ENCODE assay signal across 36 mouse cellular contexts in genomic region chr9:75385218-75385974, GRCm38 (mm10). TPM values are rescaled to one million over a fixed set of nuclear protein-coding genes. Genes with fewer than 3 reads are reported as not detected.
A peak's percentile ranks its signal among the peaks of the same experiment; 100 is the strongest.
DNase-seq lines count a peak whose midpoint lies in the region; ATAC-seq and TF ChIP-seq lines count a peak whose summit lies in the region.
"Had no signal": no experiment of that assay in that cellular context is flagged by ENCODE, and none has a peak within 500 bp of the region (broad histone marks: within the 10 kb centered on the region; RNA-seq: fewer than 3 reads in every experiment).

No protein-coding gene starts in this region.

- H3K4me1 ChIP-seq in hindbrain, postnatal 0 days (ENCODE audit: insufficient read depth, low read length) = no peaks in the 10 kb centered on the region
- no peaks in the 10 kb centered on the region for H3K4me1 ChIP-seq in hindbrain, embryonic 11.5 days (replicated peaks; ENCODE audit: control insufficient read depth, insufficient read depth, low read length)
- H3K4me1 ChIP-seq in lung, adult 2 months (ENCODE audit: control insufficient read depth, insufficient read depth, low read length) = no peaks in the 10 kb centered on the region
- no peaks in the 10 kb centered on the region for H3K4me1 ChIP-seq in intestine, postnatal 0 days (replicated peaks; ENCODE audit: control insufficient read depth, insufficient read depth, low read length)
- H3K4me1 ChIP-seq: embryonic facial prominence, embryonic 12.5 days; forebrain, embryonic 10.5 days; hindbrain, embryonic 12.5 days; kidney, embryonic 15.5 days; liver, embryonic 15.5 days; midbrain, embryonic 15.5 days; neural tube, embryonic 12.5 days; stomach, embryonic 15.5 days had no signal

- no peak overlapping the region for H3K27ac ChIP-seq in hindbrain, postnatal 0 days
- H3K27ac ChIP-seq in hindbrain, embryonic 11.5 days (ENCODE audit: low read depth, low read length) = no peak overlapping the region
- 0 out of 2 replicates have a peak overlapping the region, but pooled peaks have one; percentile 2 for H3K27ac ChIP-seq in intestine, postnatal 0 days (ENCODE audit: low read depth, low read length)
- H3K27ac ChIP-seq: embryonic facial prominence, embryonic 12.5 days; forebrain, embryonic 10.5 days; hindbrain, embryonic 12.5 days; kidney, embryonic 15.5 days; liver, embryonic 15.5 days; midbrain, embryonic 15.5 days; neural tube, embryonic 12.5 days; stomach, embryonic 15.5 days had no signal

- TF ChIP-seq POLR2A in lung, adult 2 months (IDR thresholded peaks at IDR 0.05; ENCODE audit: borderline replicate concordance, extremely low read depth, low read depth, low read length) = no peak

- H3K9me3 ChIP-seq in hindbrain, postnatal 0 days (ENCODE audit: low read length) = no peaks in the 10 kb centered on the region
- no peaks in the 10 kb centered on the region for H3K9me3 ChIP-seq in hindbrain, embryonic 11.5 days (ENCODE audit: control insufficient read depth, low read length)
- H3K9me3 ChIP-seq in intestine, postnatal 0 days (ENCODE audit: control insufficient read depth) = no peaks in the 10 kb centered on the region
- H3K9me3 ChIP-seq: embryonic facial prominence, embryonic 12.5 days; forebrain, embryonic 10.5 days; hindbrain, embryonic 12.5 days; kidney, embryonic 15.5 days; liver, embryonic 15.5 days; midbrain, embryonic 15.5 days; neural tube, embryonic 12.5 days; stomach, embryonic 15.5 days had no signal

- WGBS in hindbrain, postnatal 0 days = 76% methylated on average over 9 of the region's 9 CpGs
- 85% methylated on average over 9 of the region's 9 CpGs for WGBS in hindbrain, embryonic 11.5 days
- 76% methylated on average over 9 of the region's 9 CpGs for WGBS in lung, adult 2 months
- 83% methylated on average over 9 of the region's 9 CpGs for WGBS in intestine, postnatal 0 days

- no peak overlapping the region for H3K4me2 ChIP-seq in hindbrain, postnatal 0 days (ENCODE audit: low read depth, low read length)
- H3K4me2 ChIP-seq in hindbrain, embryonic 11.5 days (replicated peaks; ENCODE audit: low read depth, low read length) = no peak overlapping the region
- no peak overlapping the region for H3K4me2 ChIP-seq in intestine, postnatal 0 days (replicated peaks; ENCODE audit: low read depth)
- H3K4me2 ChIP-seq: embryonic facial prominence, embryonic 12.5 days; hindbrain, embryonic 12.5 days; kidney, embryonic 15.5 days; liver, embryonic 15.5 days; midbrain, embryonic 15.5 days; neural tube, embryonic 12.5 days; stomach, embryonic 15.5 days had no signal

- no peak for DNase-seq in hindbrain, postnatal 0 days (ENCODE audit: low spot score)
- no peak for DNase-seq in hindbrain, embryonic 11.5 days (ENCODE audit: low spot score)
- peak; percentile 52 for DNase-seq in lung, postnatal 36 days
- DNase-seq in lung, adult 2 months = no peak
- peak; percentile 95 for DNase-seq in adipocyte (ENCODE audit: low spot score)
- DNase-seq in cerebellum, adult 18-20 months = no peak
- DNase-seq in MN1 (ENCODE audit: low spot score) = no peak
- DNase-seq: adrenal gland, adult 2 months; cerebellum, adult 11 months; cerebellum, adult 9-11 months; embryo, embryonic 11 days; gastrocnemius, postnatal 10 days; heart, postnatal 14 days; kidney, adult 18-20 months; kidney, postnatal 25 days; liver; thymus, adult 18-20 months; thymus, postnatal 25 days had no signal

- no peak for TF ChIP-seq CTCF in hindbrain, postnatal 0 days (IDR thresholded peaks at IDR 0.05; ENCODE audit: low read depth)
- no peak for TF ChIP-seq CTCF in lung, adult 2 months (IDR thresholded peaks at IDR 0.05; ENCODE audit: insufficient read depth, low read length)
- no peak for TF ChIP-seq CTCF in intestine, postnatal 0 days (IDR thresholded peaks at IDR 0.05; ENCODE audit: low read depth)

- ATAC-seq in hindbrain, postnatal 0 days = 0 out of 2 replicates have a peak, but pooled peaks have one; percentile 4
- ATAC-seq in hindbrain, embryonic 11.5 days (ENCODE audit: low FRiP score) = no peak
- ATAC-seq in intestine, postnatal 0 days = 0 out of 2 replicates have a peak, but pooled peaks have one; percentile 15
- ATAC-seq: forebrain, embryonic 16.5 days; midbrain, embryonic 15.5 days had no signal

- no peaks in the 10 kb centered on the region for H3K27me3 ChIP-seq in hindbrain, postnatal 0 days (ENCODE audit: insufficient read depth, low read length)
- no peaks in the 10 kb centered on the region for H3K27me3 ChIP-seq in hindbrain, embryonic 11.5 days (ENCODE audit: control insufficient read depth, insufficient read depth, low read length)
- no peaks in the 10 kb centered on the region for H3K27me3 ChIP-seq in intestine, postnatal 0 days (replicated peaks; ENCODE audit: control insufficient read depth, insufficient read depth, low read length)
- H3K27me3 ChIP-seq: embryonic facial prominence, embryonic 12.5 days; hindbrain, embryonic 12.5 days; kidney, embryonic 15.5 days; liver, embryonic 15.5 days; megakaryocyte, embryonic 14.5 days; midbrain, embryonic 15.5 days; neural tube, embryonic 12.5 days; stomach, embryonic 15.5 days had no signal

- no peak overlapping the region for H3K9ac ChIP-seq in hindbrain, postnatal 0 days (replicated peaks; ENCODE audit: low read length)
- H3K9ac ChIP-seq in hindbrain, embryonic 11.5 days (ENCODE audit: low read depth, low read length) = no peak overlapping the region
- H3K9ac ChIP-seq in intestine, postnatal 0 days (ENCODE audit: low read depth, low read length) = no peak overlapping the region
- H3K9ac ChIP-seq: embryonic facial prominence, embryonic 12.5 days; hindbrain, embryonic 12.5 days; kidney, embryonic 15.5 days; liver, embryonic 15.5 days; midbrain, embryonic 15.5 days; neural tube, embryonic 12.5 days; stomach, embryonic 15.5 days had no signal

- H3K4me3 ChIP-seq in hindbrain, postnatal 0 days (ENCODE audit: low read length) = no peak overlapping the region
- no peak overlapping the region for H3K4me3 ChIP-seq in hindbrain, embryonic 11.5 days (ENCODE audit: low read depth, low read length)
- H3K4me3 ChIP-seq in lung, adult 2 months (replicated peaks; ENCODE audit: extremely low read depth, low read depth, low read length) = no peak overlapping the region
- H3K4me3 ChIP-seq in intestine, postnatal 0 days (ENCODE audit: low read depth, low read length) = no peak overlapping the region
- H3K4me3 ChIP-seq: embryonic facial prominence, embryonic 12.5 days; forebrain, embryonic 10.5 days; hindbrain, embryonic 12.5 days; kidney, embryonic 15.5 days; liver, embryonic 15.5 days; megakaryocyte, embryonic 14.5 days; midbrain, embryonic 15.5 days; neural tube, embryonic 12.5 days; stomach, embryonic 15.5 days had no signal

- peaks cover 18% of the 10 kb centered on the region for H3K36me3 ChIP-seq in hindbrain, postnatal 0 days (ENCODE audit: insufficient read depth, low read length)
- H3K36me3 ChIP-seq in hindbrain, embryonic 11.5 days (ENCODE audit: control insufficient read depth, insufficient read depth, low read length) = peaks cover 6% of the 10 kb centered on the region
- H3K36me3 ChIP-seq in intestine, postnatal 0 days (ENCODE audit: control insufficient read depth, insufficient read depth) = peaks cover 29% of the 10 kb centered on the region

RNA-seq across cellular contexts. Expression of gene Mapk6, which starts 24.4 kb away (rescaled TPM):
- 149 and 160 TPM in 2 replicates for total RNA-seq in hindbrain, postnatal 0 days (2014; rRNA removed)
- polyA plus RNA-seq in hindbrain, postnatal 0 days (2015; fragmentation: Nextera tagmentation; extraction: Ambion mirVana) = 95.7 and 109 TPM in 2 replicates
- polyA plus RNA-seq in hindbrain, embryonic 11.5 days (2014; fragmentation: Nextera tagmentation; extraction: Ambion mirVana) = 198 and 217 TPM in 2 replicates
- 14.5 and 25.2 TPM in 2 replicates for polyA plus RNA-seq in lung, adult 2 months (2012; rRNA removed)
- polyA plus RNA-seq in intestine, postnatal 0 days (2015; fragmentation: Nextera tagmentation; extraction: Ambion mirVana) = 36.6 and 39.2 TPM in 2 replicates

RNA-seq across cellular contexts. Expression of gene Bcl2l10, which starts 37.8 kb away (rescaled TPM):
- 0.73 TPM in 1 of 2 replicates, not detected in the other for total RNA-seq in hindbrain, postnatal 0 days (2014; rRNA removed)
- not detected in 2 replicates for polyA plus RNA-seq in hindbrain, postnatal 0 days (2015; fragmentation: Nextera tagmentation; extraction: Ambion mirVana)
- polyA plus RNA-seq in hindbrain, embryonic 11.5 days (2014; fragmentation: Nextera tagmentation; extraction: Ambion mirVana) = not detected in 2 replicates
- polyA plus RNA-seq in lung, adult 2 months (2012; rRNA removed) = 0.09 TPM in 1 of 2 replicates, not detected in the other
- polyA plus RNA-seq in intestine, postnatal 0 days (2015; fragmentation: Nextera tagmentation; extraction: Ambion mirVana) = not detected in 2 replicates
- total RNA-seq: gastrocnemius, postnatal 10 days; granulocyte monocyte progenitor cell, adult 5-6 weeks; heart, postnatal 14 days; layer of hippocampus, adult 18-20 months; layer of hippocampus, postnatal 10 days; left cerebral cortex, adult 18-20 months had no signal
- polyA plus RNA-seq: embryonic facial prominence, embryonic 12.5 days; forebrain, embryonic 10.5 days; forebrain, embryonic 16.5 days; heart, embryonic 14.5 days; hindbrain, embryonic 12.5 days; kidney, embryonic 15.5 days; limb, embryonic 11.5 days; liver, embryonic 15.5 days; lung, embryonic 16.5 days; midbrain, embryonic 15.5 days; neural tube, embryonic 12.5 days; stomach, embryonic 15.5 days had no signal

RNA-seq across cellular contexts. Expression of gene Leo1, which starts 55.9 kb away (rescaled TPM):
- total RNA-seq in hindbrain, postnatal 0 days (2014; rRNA removed) = 19.4 and 22.2 TPM in 2 replicates
- 40.8 and 41.2 TPM in 2 replicates for polyA plus RNA-seq in hindbrain, postnatal 0 days (2015; fragmentation: Nextera tagmentation; extraction: Ambion mirVana)
- 48.5 and 53.2 TPM in 2 replicates for polyA plus RNA-seq in hindbrain, embryonic 11.5 days (2014; fragmentation: Nextera tagmentation; extraction: Ambion mirVana)
- 2.5 and 4.1 TPM in 2 replicates for polyA plus RNA-seq in lung, adult 2 months (2012; rRNA removed)
- 14.7 and 16.3 TPM in 2 replicates for polyA plus RNA-seq in intestine, postnatal 0 days (2015; fragmentation: Nextera tagmentation; extraction: Ambion mirVana)

Comparison
In these comparisons a context has a peak if more than half of its experiments do, and no peak if none do; other contexts are left out.
1. DNase-seq: peak in lung, postnatal 36 days (single experiment) and adipocyte (single experiment); none in hindbrain, postnatal 0 days (single experiment), hindbrain, embryonic 11.5 days (single experiment), lung, adult 2 months (single experiment), cerebellum, adult 18-20 months (0 of 2) and MN1 (single experiment).